Mouse (Mus musculus): Measurements from ENCODE around the gene S1pr1.

The S1pr1 gene

DNA sequence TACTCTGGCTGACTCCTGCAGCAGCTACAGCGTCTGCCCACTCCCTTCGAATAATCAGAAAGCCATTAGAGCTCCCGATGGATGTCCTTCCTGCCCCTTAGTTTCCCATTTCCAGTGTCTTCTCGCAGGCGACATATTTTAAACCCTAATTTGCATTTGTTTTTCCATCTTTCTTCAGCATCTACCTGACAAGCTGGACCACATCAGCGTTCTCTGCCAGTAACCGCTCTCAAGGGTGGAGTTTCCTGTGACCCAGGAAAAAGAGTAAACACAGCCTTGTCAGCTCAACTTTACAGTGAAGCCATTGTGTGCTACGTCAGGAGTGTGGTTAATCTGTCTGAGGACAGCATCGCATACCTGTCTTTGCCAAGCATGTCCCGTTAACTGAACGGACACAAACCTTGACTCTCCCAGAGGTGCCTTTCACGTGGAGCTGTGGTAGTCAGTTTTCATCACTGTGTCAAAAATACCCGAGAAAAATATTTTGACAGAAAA lies 41.2 kb downstream of the S1pr1 start:
- no peak for DNase-seq (ENCODE audit: low spot score)

GRCm38 (mm10) chr3:115672965-115673662 lies 41.8 kb downstream of the S1pr1 start:
- DNase-seq (ENCODE audit: low spot score): no peak

DNA sequence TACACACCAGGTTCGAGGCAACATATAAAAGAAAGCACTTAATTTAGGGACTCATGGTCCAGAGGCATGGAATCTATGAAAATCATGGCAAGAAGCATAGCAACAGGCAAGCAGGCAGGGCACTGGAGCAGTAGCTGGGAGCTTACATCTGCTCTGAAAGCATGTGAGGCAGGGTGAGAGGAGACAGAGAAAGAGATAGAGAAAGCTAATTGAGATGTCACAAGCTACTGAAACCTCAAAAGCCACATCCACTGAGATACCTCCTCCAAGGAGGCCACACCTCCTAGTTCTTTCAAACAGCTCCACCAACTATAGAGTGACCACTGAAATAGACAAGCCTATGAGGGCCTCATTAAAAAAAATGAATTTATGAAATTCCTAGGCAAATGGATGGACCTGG lies 45.6 kb downstream of the S1pr1 start:
- DNase-seq (ENCODE audit: low spot score): no peak

DNA sequence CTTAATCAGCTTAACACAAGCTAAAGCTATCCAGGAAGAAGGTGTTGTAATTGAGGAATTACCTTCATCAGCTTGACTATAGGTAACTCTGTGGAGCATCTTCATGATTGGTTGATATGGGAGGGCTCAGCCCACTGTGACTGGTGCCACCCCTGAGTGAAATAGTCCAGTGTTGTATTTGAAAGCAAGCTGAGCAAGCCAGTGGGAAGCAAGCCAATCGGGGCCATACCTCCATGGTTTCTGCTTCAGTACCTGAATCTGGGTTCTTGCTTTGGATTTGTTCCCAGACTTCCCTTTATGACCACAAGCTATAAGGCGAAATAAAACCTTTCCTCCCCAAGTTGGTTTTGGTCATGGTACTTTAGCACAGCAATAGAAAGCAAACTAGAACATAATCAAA lies 47.7 kb downstream of the S1pr1 start:
- no peak for DNase-seq (ENCODE audit: low spot score)

GRCm38 (mm10) chr3:115666547-115666946 lies 48.3 kb downstream of the S1pr1 start:
- no peak for DNase-seq (ENCODE audit: low spot score)

DNA sequence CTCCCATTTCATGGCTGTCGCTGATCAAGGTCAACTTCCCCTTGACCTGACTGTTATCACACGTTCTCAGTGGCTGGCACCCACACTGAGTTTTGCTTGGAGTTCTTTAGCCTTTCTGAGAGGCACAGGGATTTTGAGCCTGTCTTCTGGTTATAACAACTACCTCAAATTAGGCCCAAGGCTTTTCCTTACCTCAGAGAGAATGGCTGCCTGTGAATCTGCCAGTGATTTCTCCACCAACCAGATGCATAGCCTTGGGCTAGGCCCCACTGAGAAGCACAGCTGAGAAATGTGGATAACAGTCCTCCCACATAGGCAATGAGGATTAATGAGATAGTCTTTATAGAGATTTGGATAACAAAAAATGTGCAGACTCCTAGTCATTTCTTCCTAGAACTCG lies 50.4 kb downstream of the S1pr1 start:
- no peak for DNase-seq (ENCODE audit: low spot score)

GRCm38 (mm10) chr3:115660701-115661460 lies 54.0 kb downstream of the S1pr1 start:
- DNase-seq (ENCODE audit: low spot score): peak; percentile 54
